Mouse (Mus musculus) kidney, postnatal 36 days (tissue): ENCODE measurements around the gene Gm6583.
A peak's percentile ranks its signal among the peaks of the same experiment; 100 is the strongest.
"Not testable (repeated sequence)": the region's sequence is repeated elsewhere in the genome, so short reads cannot be mapped to it uniquely, and the experiment has no call there.

Experiments used
- DNase-seq, 2 experiments: peaks; one replicate each; pipeline ENCODE4 v3.0.0; 2021 to 2022; ENCODE audit warnings: mixed read lengths in 2 of 2

The Gm6583 gene

GRCm38 (mm10) chr5:112324637-112325545 lies 30.9 kb downstream of the Gm6583 start:
- peak; percentile 52 to 65 for DNase-seq

- no peak for DNase-seq
These were observed 32.6 kb downstream of the Gm6583 start for GRCm38 (mm10) chr5:112323246-112323645.

GRCm38 (mm10) chr5:112321376-112321775 lies 34.5 kb downstream of the Gm6583 start:
- DNase-seq, result no peak

GRCm38 (mm10) chr5:112320936-112321335 lies 34.9 kb downstream of the Gm6583 start:
- no peak for DNase-seq

- DNase-seq, result no peak
These were observed 35.5 kb downstream of the Gm6583 start for GRCm38 (mm10) chr5:112320379-112320778.

GRCm38 (mm10) chr5:112319343-112319742 lies 36.5 kb downstream of the Gm6583 start:
- DNase-seq, result not testable (repeated sequence)

GRCm38 (mm10) chr5:112317328-112317727 lies 38.5 kb downstream of the Gm6583 start:
- DNase-seq, result peak; percentile 60 to 65

GRCm38 (mm10) chr5:112316468-112316867 lies 39.4 kb downstream of the Gm6583 start:
- DNase-seq, result peak in 1 of 2 experiments; percentile 29

GRCm38 (mm10) chr5:112313222-112313885 lies 42.5 kb downstream of the Gm6583 start:
- no peak for DNase-seq

- DNase-seq, result no peak
These were observed 50.0 kb downstream of the Gm6583 start for GRCm38 (mm10) chr5:112305842-112306241.
